Mouse (Mus musculus) liver, postnatal 0 days (tissue): ENCODE measurements at regions not wholly inside any gene's neighbourhood (a gene's known extent, or its start where the extent isn't known, plus 50 kb on each side); places are given as distances from the start of the nearest gene placed in this dataset.

Experiments used
- ATAC-seq: fragments of 200-750 bp; cut with Nextera tagmentation; 2 replicates; pipeline ENCODE4 v1.8.0; 2017; ENCODE audit warnings: mild to moderate bottlenecking, moderate library complexity
- DNase-seq: peaks from one replicate; pipeline ENCODE4 v3.0.0-alpha.2; 2016
- H3K27ac ChIP-seq: fragments of 300-500 bp; sonication (generic); 2 replicates; pipeline ENCODE4 v1.5.1; 2014; ENCODE audit warnings: antibody characterized with exemption, moderate library complexity, mild to moderate bottlenecking, low read depth
- H3K27me3 ChIP-seq: fragments of 300-500 bp; sonication (generic); 2 replicates; pipeline ENCODE4 v1.6.1; 2014; ENCODE audit warnings: low read length, control low read depth, mixed read lengths; ENCODE audit not compliant: insufficient read depth
- H3K36me3 ChIP-seq: fragments of 300-500 bp; sonication (generic); replicated peaks from 2 replicates; pipeline ENCODE4 v1.6.1; 2014; ENCODE audit warnings: mild to moderate bottlenecking, control low read depth, low read length, moderate library complexity, mixed read lengths; ENCODE audit not compliant: insufficient read depth
- H3K4me1 ChIP-seq: fragments of 300-500 bp; sonication (generic); 2 replicates; pipeline ENCODE4 v1.6.1; 2014; ENCODE audit warnings: antibody characterized with exemption, mild to moderate bottlenecking, control low read depth; ENCODE audit not compliant: insufficient read depth
- H3K4me2 ChIP-seq: fragments of 300-500 bp; sonication (generic); 2 replicates; pipeline ENCODE4 v1.6.1; 2014; ENCODE audit warnings: low read depth, mild to moderate bottlenecking, low read length, moderate library complexity, mixed read lengths
- H3K4me3 ChIP-seq: fragments of 300-500 bp; sonication (generic); 2 replicates; pipeline ENCODE4 v1.5.1; 2014; ENCODE audit warnings: low read depth, low read length
- H3K9ac ChIP-seq: fragments of 300-500 bp; sonication (generic); replicated peaks from 2 replicates; pipeline ENCODE4 v1.6.1; 2014; ENCODE audit warnings: mild to moderate bottlenecking, moderate library complexity
- H3K9me3 ChIP-seq: fragments of 300-500 bp; sonication (generic); 2 replicates; pipeline ENCODE4 v1.6.1; 2016; ENCODE audit warnings: mild to moderate bottlenecking, control low read depth, low read length, mixed read lengths
- CTCF ChIP-seq: sonication (generic); IDR thresholded peaks from 2 replicates; pipeline ENCODE4 v1.5.1; 2016; ENCODE audit warnings: antibody characterized with exemption, low read depth
- EP300 ChIP-seq: IDR thresholded peaks from 2 replicates; pipeline ENCODE4 v1.6.1; 2016; ENCODE audit warnings: antibody characterized with exemption, low read depth, mild to moderate bottlenecking
- WGBS: fragments of 180-500 bp; shearing (Covaris S2); extraction: QIAGEN DNeasy Blood & Tissue Kit; methylation state at CpG from one replicate; pipeline ENCODE4 v1.1.7; 2014; ENCODE audit not compliant: insufficient replicate concordance; 5-methylcytosine and 5-hydroxymethylcytosine counted together

DNA sequence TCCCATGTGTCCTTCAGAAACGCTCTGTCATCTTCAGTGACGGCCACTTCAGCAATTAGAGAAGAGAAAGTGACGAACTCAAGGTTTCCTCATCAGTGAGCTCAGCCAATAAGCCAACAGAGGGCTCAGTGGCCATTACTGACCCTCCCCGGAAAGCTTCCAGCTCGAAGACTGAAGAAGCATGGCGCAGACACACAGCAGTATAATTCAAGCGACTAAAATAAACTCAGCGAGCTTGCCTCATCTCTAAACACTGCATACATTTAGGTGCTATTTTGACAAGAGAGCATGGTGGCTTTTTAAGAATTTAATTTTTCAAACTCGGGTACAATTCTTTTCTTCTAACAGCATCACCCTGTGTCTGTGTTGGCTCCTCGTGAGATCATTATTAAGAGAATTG, 72.2 kb upstream of the Ssbp2 start:
- H3K4me3 ChIP-seq = no peak overlapping the region
- no peaks in the 10 kb centered on the region for H3K4me1 ChIP-seq
- whole genome bisulfite sequencing = 78% methylated on average over 10 of the region's 10 CpGs
- no peak overlapping the region for H3K9ac ChIP-seq
- H3K4me2 ChIP-seq = no peak overlapping the region
- H3K9me3 ChIP-seq = no peaks in the 10 kb centered on the region
- H3K27me3 ChIP-seq = no peaks in the 10 kb centered on the region
- DNase-seq (no peak), ATAC-seq (no peak)
- TF ChIP-seq CTCF = no peak
- TF ChIP-seq EP300 = no peak
- no peaks in the 10 kb centered on the region for H3K36me3 ChIP-seq
- no peak overlapping the region for H3K27ac ChIP-seq

DNA sequence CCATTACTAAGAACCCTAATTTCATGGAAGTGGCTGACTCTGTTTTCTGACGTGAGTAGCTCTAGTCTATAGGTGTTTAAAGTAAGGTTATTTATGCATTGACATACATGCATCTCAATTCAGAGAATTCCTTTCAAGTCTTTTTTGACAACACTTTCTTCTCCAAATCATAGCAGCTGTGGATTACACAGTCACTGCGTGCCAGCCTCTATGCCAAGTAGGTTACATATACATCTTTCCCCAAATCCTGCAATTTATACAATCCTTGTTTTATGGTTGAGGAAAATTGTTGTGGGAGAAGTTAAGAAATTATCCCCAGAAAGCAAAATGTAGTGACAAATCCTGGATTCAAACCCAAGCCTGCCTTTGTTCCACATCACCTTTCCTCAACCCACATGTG, 56.5 kb upstream of the Ssbp2 start:
- no peak overlapping the region for H3K9ac ChIP-seq
- H3K4me2 ChIP-seq = no peak overlapping the region
- H3K4me3 ChIP-seq = no peak overlapping the region
- no peak overlapping the region for H3K27ac ChIP-seq
- no peaks in the 10 kb centered on the region for H3K4me1 ChIP-seq
- TF ChIP-seq EP300 = no peak
- TF ChIP-seq CTCF = no peak
- H3K9me3 ChIP-seq = no peaks in the 10 kb centered on the region
- WGBS = 86% methylated on average over 2 of the region's 2 CpGs
- no peaks in the 10 kb centered on the region for H3K36me3 ChIP-seq
- ATAC-seq = no peak
- no peak for DNase-seq
- no peaks in the 10 kb centered on the region for H3K27me3 ChIP-seq

DNA sequence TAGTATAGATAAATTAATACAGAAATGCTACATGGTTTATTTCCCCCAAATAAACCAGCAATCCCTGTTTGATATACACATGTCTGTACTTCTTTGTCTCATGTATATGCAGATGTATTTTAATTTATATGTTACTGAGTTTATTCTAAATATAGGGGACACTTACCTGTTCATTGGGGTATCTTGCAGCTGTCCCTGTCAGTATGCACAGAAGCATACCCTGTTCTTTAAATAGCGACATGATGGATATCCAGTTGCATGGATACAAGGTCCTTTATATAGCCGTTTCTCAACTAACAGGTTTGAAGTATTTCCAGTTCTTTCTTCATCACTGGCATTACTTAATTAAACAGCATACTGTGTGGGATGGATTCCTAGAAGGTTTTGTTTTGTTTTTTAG, 55.1 kb upstream of the Ssbp2 start:
- Histone ChIP-seq H3K27ac (no peak overlapping the region), H3K27me3 (no peaks in the 10 kb centered on the region), H3K36me3 (no peaks in the 10 kb centered on the region), H3K4me3 (no peak overlapping the region), H3K9ac (no peak overlapping the region), H3K4me1 (no peaks in the 10 kb centered on the region), H3K4me2 (no peak overlapping the region), H3K9me3 (no peaks in the 10 kb centered on the region)
- DNase-seq = no peak
- no peak for ATAC-seq
- TF ChIP-seq EP300 = no peak
- no peak for TF ChIP-seq CTCF
- WGBS = 79% methylated on average over 2 of the region's 2 CpGs

DNA sequence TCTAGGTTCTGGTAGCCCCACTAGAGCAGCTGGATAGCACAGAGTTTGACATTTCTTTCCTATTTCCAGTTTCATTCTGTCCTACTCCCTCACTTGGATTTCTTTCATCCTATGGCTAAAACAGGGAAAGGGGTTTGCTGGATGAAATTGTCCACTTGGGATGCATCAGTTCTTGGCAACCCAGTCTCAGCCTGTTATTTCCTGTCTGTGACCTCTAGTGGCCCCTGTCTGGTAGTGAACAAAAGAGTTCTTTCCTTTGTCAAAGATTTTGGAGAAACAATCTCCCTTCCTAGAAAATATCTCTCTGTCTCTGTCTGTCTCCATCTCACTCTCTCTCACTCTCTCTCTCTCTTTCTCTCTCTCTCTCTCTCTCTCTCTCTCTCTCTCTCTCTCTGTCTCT, 50.0 kb upstream of the Ssbp2 start:
- TF ChIP-seq EP300 (no peak), CTCF (peak; percentile 18; the same call in 1 of the 2 replicates)
- DNase-seq = no peak
- no peak overlapping the region for H3K4me3 ChIP-seq
- no peaks in the 10 kb centered on the region for H3K27me3 ChIP-seq
- no peaks in the 10 kb centered on the region for H3K36me3 ChIP-seq
- ATAC-seq = no peak
- peaks cover 4% of the 10 kb centered on the region; the same call in 1 of the 2 replicates for H3K4me1 ChIP-seq
- no peak overlapping the region for H3K9ac ChIP-seq
- no peaks in the 10 kb centered on the region for H3K9me3 ChIP-seq
- H3K27ac ChIP-seq = no peak overlapping the region
- no peak overlapping the region for H3K4me2 ChIP-seq
